Mouse (Mus musculus) spleen, adult 2 months (tissue): Measurements from ENCODE around the gene Rel. TPM values are rescaled to one million over a fixed set of nuclear protein-coding genes. Genes with fewer than 3 reads are reported as not detected.
A peak's percentile ranks its signal among the peaks of the same experiment; 100 is the strongest.

Source experiments
- DNase-seq, 2 experiments: peaks; one replicate each; pipeline versions ENCODE4 v3.0.0 to v3.0.0-alpha.2; 2012 to 2021; ENCODE audit warnings: low spot score in 2 of 2, low read depth in 1 of 2
- H3K27ac ChIP-seq: fragments of 200-500 bp; 2 replicates; pipeline ENCODE4 v1.5.1; 2012; ENCODE audit warnings: low read length, inconsistent platforms; ENCODE audit not compliant: insufficient read depth
- H3K27me3 ChIP-seq: fragments of 200-500 bp; 2 replicates; pipeline ENCODE4 v1.6.1; 2012; ENCODE audit warnings: mild to moderate bottlenecking, moderate library complexity, low read length, inconsistent platforms; ENCODE audit not compliant: control insufficient read depth, insufficient read depth
- H3K36me3 ChIP-seq: fragments of 200-500 bp; 2 replicates; pipeline ENCODE4 v1.6.1; 2012; ENCODE audit warnings: mild to moderate bottlenecking, low read length, inconsistent platforms; ENCODE audit not compliant: control insufficient read depth, insufficient read depth
- H3K4me1 ChIP-seq: fragments of 200-500 bp; 2 replicates; pipeline ENCODE4 v1.6.1; 2011; ENCODE audit warnings: inconsistent platforms; ENCODE audit not compliant: control insufficient read depth, insufficient read depth, insufficient read length
- H3K4me3 ChIP-seq: fragments of 200-500 bp; 2 replicates; pipeline ENCODE4 v1.5.1; 2011; ENCODE audit warnings: mild to moderate bottlenecking, inconsistent platforms; ENCODE audit not compliant: insufficient read depth, insufficient read length; ENCODE audit errors: extremely low read depth
- CTCF ChIP-seq: fragments of 200-500 bp; IDR thresholded peaks from 2 replicates; pipeline ENCODE4 v1.5.1; 2011; ENCODE audit warnings: mild to moderate bottlenecking, inconsistent platforms; ENCODE audit not compliant: insufficient read depth, insufficient read length, insufficient replicate concordance; ENCODE audit errors: extremely low read depth
- POLR2A ChIP-seq: fragments of 200-500 bp; IDR thresholded peaks from 2 replicates; pipeline ENCODE4 v1.6.1; 2011; ENCODE audit warnings: low read depth, low read length, inconsistent platforms
- WGBS: fragments of 180-500 bp; shearing (Covaris S2); methylation state at CpG from one replicate; pipeline ENCODE4 v1.1.7; 2018; 5-methylcytosine and 5-hydroxymethylcytosine counted together
- polyA plus RNA-seq: library from polyadenylated mRNA; depleted of rRNA; stranded (reverse); fragments of >200 nt; gene quantifications from 2 replicates; pipeline ENCODE4 v1.2.3, GENCODE M21; 2012

The Rel gene
- polyA plus RNA-seq, 1 experiment = 12.4 TPM

DNA sequence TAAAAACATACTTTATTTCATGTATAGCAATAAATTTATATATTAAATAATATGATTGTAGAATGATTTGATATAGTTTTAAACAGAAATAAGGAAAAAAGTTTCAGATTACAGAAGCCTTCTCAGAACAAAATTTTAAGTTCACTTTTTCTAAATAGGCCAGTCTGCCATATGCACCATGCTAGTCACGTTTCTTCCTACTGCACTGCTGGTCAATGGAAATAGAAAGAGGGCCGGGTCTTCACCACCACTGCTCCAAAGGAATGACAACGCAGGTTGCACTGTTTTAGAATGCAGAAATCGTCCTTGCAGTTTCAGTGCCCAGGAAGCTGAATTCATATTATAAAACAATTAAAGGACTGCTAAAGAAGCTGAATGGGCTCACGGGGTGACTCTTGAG, 12.3 kb upstream of the Rel start:
- WGBS = 86% methylated on average over 5 of the region's 5 CpGs
- peaks cover 7% of the 10 kb centered on the region; the same call in 1 of the 2 replicates for H3K4me1 ChIP-seq
- no peak for TF ChIP-seq POLR2A
- TF ChIP-seq CTCF = no peak

DNA sequence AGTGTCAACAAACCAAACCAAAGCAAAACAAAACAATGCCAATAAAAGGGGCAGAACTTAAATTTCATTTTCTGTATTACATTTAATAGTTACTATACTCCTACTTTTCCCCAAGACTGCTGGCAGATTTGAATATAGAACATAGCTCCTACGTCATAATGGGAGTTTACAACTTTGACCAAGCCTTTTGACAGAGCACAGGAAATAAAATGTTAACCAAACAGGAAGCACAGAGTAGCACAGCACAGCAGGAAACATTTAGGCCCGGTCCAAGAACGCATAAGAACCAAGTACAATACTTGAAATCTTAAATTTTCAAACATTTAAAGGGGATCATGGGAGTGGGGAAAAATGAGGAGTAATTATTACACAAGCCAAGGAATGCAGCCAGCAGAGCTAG, 11.3 kb upstream of the Rel start:
- WGBS = 14% methylated on average over 3 of the region's 3 CpGs
- peaks cover 9% of the 10 kb centered on the region; the same call in 1 of the 2 replicates for H3K4me1 ChIP-seq
- no peak overlapping the region for H3K4me3 ChIP-seq
- H3K27ac ChIP-seq = no peak overlapping the region
- DNase-seq = peak in 1 of 2 experiments; percentile 46
- no peaks in the 10 kb centered on the region for H3K27me3 ChIP-seq
- H3K36me3 ChIP-seq = no peaks in the 10 kb centered on the region
- TF ChIP-seq CTCF (no peak), POLR2A (no peak)

More for the DNA sequence above, 12.3 kb upstream of the Rel start:
- no peak overlapping the region for H3K27ac ChIP-seq
- H3K4me3 ChIP-seq = no peak overlapping the region
- no peak for DNase-seq
- H3K36me3 ChIP-seq = no peaks in the 10 kb centered on the region
- no peaks in the 10 kb centered on the region for H3K27me3 ChIP-seq

DNA sequence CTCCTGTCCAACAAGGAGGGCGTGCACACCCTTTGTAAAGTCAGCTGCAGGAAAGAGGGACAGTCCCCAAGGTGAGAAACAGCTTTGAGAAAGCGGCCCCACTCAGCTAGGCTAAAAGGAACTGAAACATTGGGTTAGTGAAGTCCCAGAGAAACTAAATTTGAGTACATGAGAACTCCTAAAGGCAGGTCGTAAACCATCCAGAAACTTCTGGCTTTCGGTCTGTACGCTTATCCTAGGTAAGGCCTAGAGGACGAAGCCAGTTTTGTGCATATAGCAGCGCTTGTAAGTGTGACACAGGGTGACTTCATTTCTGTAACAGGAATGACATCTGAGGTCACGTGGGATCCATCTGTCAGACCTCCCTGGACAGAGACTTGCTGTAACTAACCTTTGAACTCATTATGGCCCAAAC, 8.0 kb upstream of the Rel start:
- Histone ChIP-seq H3K4me3 (no peak overlapping the region), H3K27me3 (no peaks in the 10 kb centered on the region), H3K36me3 (no peaks in the 10 kb centered on the region), H3K27ac (peak overlapping the region; percentile 79), H3K4me1 (peaks cover 9% of the 10 kb centered on the region; the same call in 1 of the 2 replicates)
- WGBS = 57% methylated on average over 8 of the region's 8 CpGs
- TF ChIP-seq CTCF (no peak), POLR2A (no peak)
- peak; percentile 60 to 61 for DNase-seq

DNA sequence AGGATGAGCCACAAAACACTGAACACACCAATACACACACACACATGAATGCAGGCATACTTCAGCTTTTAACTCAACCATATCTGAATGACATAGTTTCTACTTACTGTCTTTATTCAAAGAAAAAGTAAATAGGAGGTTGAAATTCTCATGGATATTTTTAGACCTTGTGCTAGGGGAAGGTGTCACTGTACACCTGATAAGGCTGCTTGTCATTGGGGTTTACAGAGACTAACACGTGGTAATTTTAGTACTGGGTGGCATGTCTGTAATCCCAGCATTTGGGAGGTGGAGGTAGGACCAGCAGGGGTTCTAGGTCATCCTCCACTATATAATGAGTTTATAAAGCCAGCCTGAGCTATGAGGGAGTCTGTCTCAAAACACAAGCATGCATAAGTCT, 1.7 kb upstream of the Rel start:
- peaks cover 4% of the 10 kb centered on the region; the same call in 1 of the 2 replicates for H3K4me1 ChIP-seq
- 19% methylated on average over 1 of the region's 1 CpGs for WGBS

DNA sequence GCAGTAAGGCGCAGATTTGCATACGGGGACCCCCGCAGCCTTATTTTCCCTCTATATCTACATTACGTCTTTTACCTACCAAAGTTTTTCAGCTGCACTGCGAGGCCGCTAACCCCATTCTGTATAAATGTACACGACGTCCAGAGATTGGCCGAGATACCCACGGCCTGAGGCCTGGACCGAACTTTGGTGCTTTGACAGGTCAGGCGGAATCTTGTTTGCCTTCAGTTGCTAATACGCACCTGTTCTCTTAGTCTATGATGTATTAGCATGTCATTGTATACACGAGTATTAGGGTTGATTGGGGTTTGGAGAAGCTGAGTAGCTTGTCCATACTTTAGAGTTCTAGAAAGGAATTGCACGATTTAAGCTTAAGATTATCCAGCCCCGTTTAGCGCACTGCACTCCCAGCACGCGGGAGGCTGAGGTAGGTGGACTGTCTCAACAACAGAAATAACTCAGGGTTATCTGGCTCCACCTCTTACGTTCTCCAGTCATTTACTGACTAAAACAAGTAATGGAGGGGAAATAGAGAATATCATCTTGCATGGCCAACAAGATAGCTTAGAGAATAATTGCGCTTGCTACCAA, 832 bp upstream of the Rel start:
- H3K27me3 ChIP-seq = no peaks in the 10 kb centered on the region
- 9% methylated on average over 21 of the region's 21 CpGs for WGBS
- peaks cover 4% of the 10 kb centered on the region; the same call in 1 of the 2 replicates for H3K4me1 ChIP-seq
- TF ChIP-seq POLR2A (no peak), CTCF (no peak)
- peak overlapping the region; percentile 80 for H3K4me3 ChIP-seq
- peak overlapping the region; percentile 100 for H3K27ac ChIP-seq
- DNase-seq = no peak
- H3K36me3 ChIP-seq = no peaks in the 10 kb centered on the region

More for the DNA sequence above, 1.7 kb upstream of the Rel start:
- no peak overlapping the region for H3K27ac ChIP-seq
- no peak for TF ChIP-seq POLR2A
- TF ChIP-seq CTCF = no peak
- no peaks in the 10 kb centered on the region for H3K36me3 ChIP-seq
- H3K27me3 ChIP-seq = no peaks in the 10 kb centered on the region
- H3K4me3 ChIP-seq = no peak overlapping the region
- DNase-seq = no peak

DNA sequence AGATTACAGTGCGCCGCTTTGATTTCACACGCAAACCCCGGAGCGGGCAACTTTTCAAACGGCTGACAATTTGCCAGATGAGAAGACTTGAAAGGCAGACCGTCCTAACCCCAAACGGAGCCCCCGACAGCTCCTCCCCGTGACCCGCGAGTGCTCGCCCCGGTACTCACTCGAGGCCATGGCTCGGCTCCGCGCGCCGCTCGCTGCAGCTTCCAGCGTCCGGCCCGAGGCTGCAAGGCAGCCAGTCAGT, 335 bp downstream of the Rel start:
- TF ChIP-seq CTCF (no peak), POLR2A (no peak)
- Histone ChIP-seq H3K36me3 (no peaks in the 10 kb centered on the region), H3K27ac (peak overlapping the region; percentile 100), H3K4me3 (peak overlapping the region; percentile 80), H3K27me3 (no peaks in the 10 kb centered on the region), H3K4me1 (peaks cover 5% of the 10 kb centered on the region)
- WGBS = under 1% methylated on average over 24 of the region's 24 CpGs
- no peak for DNase-seq

DNA sequence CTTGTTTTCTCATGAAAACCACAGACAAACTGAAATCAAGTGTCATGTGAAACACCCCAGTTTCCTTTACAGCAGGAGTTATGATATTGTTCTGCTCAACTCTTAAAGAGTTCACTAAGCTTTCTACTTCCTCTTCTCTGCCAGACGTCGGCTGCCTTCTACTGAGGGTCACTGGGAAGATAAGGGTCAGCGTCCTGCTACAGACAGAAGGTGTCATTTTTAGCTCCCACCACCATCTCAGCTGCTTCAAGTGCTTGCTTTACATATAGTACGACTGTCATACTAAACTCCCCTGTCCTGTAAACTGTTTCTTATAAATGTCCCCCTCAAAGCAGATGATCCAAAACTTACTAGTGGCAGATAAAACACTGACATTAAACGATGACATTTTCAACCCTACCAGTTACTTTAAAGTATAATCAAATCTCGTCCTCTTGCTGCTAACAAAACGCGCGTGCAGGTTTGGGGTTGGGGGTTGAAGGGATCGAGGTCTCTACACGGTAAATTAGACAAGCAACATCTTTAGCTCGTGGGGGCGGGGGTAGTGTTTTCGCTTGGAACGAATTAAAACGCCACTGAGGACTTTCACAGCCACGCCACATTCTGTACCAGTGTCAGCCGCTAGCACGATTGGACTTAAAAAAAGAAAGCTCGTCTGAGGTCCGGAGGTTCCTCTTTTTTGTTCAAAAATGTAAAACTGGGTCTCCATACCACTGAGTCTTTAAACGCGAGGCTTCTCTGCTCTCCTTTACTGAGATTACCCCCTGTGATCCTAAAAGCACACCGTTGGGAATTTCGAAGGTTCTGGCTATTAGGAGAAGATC, 872 bp downstream of the Rel start:
- H3K27me3 ChIP-seq = no peaks in the 10 kb centered on the region
- H3K4me1 ChIP-seq = peaks cover 5% of the 10 kb centered on the region
- under 1% methylated on average over 25 of the region's 25 CpGs for WGBS
- DNase-seq = peak; percentile 59 to 65
- TF ChIP-seq CTCF (no peak), POLR2A (peak; percentile 76)
- peak overlapping the region; percentile 80 for H3K4me3 ChIP-seq
- H3K36me3 ChIP-seq = no peaks in the 10 kb centered on the region
- H3K27ac ChIP-seq = peak overlapping the region; percentile 100
